Mouse (Mus musculus) E14TG2a.4 (cell line): ENCODE results near the gene Cbl.

Experiments
- H3K27me3 ChIP-seq: 2 replicates; pipeline ENCODE4 v1.6.1; 2014; ENCODE audit warnings: low read length, control low read depth; ENCODE audit not compliant: insufficient read depth
- H3K36me3 ChIP-seq: 2 replicates; pipeline ENCODE4 v1.6.1; 2014; ENCODE audit warnings: low read length, control low read depth; ENCODE audit not compliant: insufficient read depth
- H3K4me1 ChIP-seq: replicated peaks from 2 replicates; pipeline ENCODE4 v1.6.1; 2014; ENCODE audit warnings: low read depth, low read length, control low read depth
- H3K4me3 ChIP-seq: replicated peaks from 2 replicates; pipeline ENCODE4 v1.5.1; 2014; ENCODE audit warnings: mild to moderate bottlenecking, low read length
- H3K9me3 ChIP-seq: 2 replicates; pipeline ENCODE4 v1.6.1; 2014; ENCODE audit warnings: low read length, control low read depth
- CTCF ChIP-seq: conservative IDR thresholded peaks from 2 replicates; pipeline ENCODE4 v1.5.1; 2014; ENCODE audit warnings: low read length
- NANOG ChIP-seq: IDR thresholded peaks from 2 replicates; pipeline ENCODE4 v1.6.1; 2014; ENCODE audit warnings: borderline replicate concordance, low read length, mixed read lengths
- POU5F1 ChIP-seq: IDR thresholded peaks from 2 replicates; pipeline ENCODE4 v1.6.1; 2014; ENCODE audit warnings: low read length, borderline replicate concordance

The Cbl gene

GRCm38 (mm10) chr9:44233802-44234478, at the start of gene Cbl:
Gene Cbl, minus strand, starts transcription at chr9:44234049.
- H3K9me3 ChIP-seq: no peaks in the 10 kb centered on the region
- peaks cover 25% of the 10 kb centered on the region for H3K4me1 ChIP-seq
- H3K4me3 ChIP-seq: peak within 1 kb of the TSS; percentile 95
- TF ChIP-seq CTCF (peak; percentile 72), NANOG (no peak)
- H3K27me3 ChIP-seq: no peaks in the 10 kb centered on the region
- 0 out of 2 replicates have a peak, but pooled peaks cover 1% of the 10 kb centered on the region for H3K36me3 ChIP-seq

- TF ChIP-seq NANOG (no peak), POU5F1 (no peak), CTCF (no peak)
Measured at GRCm38 (mm10) chr9:44283183-44283582, 49.3 kb upstream of the Cbl start.

GRCm38 (mm10) chr9:44269973-44270372, 36.1 kb upstream of the Cbl start:
- peaks cover 13% of the 10 kb centered on the region for H3K4me1 ChIP-seq
- peaks cover 32% of the 10 kb centered on the region for H3K27me3 ChIP-seq
- no peaks in the 10 kb centered on the region for H3K36me3 ChIP-seq
- 0 out of 2 replicates have a peak, but pooled peaks cover 4% of the 10 kb centered on the region for H3K9me3 ChIP-seq
- no peak overlapping the region for H3K4me3 ChIP-seq
- TF ChIP-seq NANOG (no peak), CTCF (no peak), POU5F1 (no peak)

More at GRCm38 (mm10) chr9:44283183-44283582, 49.3 kb upstream of the Cbl start:
- H3K36me3 ChIP-seq: no peaks in the 10 kb centered on the region
- H3K4me3 ChIP-seq: no peak overlapping the region
- H3K4me1 ChIP-seq: peaks cover 33% of the 10 kb centered on the region
- H3K9me3 ChIP-seq: no peaks in the 10 kb centered on the region
- H3K27me3 ChIP-seq: peaks cover 45% of the 10 kb centered on the region

DNA sequence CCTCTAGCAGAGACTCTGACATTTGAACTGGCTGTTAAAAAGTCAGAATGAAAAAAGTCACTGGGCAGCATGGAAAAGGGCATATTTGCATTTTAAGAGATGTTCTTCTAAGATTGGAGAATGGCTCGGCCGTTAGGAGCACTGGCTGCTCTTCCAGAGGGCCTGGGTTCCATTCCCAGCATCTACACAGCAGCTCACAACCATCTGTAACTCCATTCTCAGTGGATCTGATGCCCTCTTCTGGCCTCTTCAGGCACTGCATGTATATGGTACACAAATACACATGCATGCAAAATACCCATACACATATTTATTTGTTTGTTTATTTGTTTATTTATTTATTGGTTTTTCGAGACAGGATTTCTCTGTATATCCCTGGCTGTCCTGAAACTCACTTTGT, 35.2 kb upstream of the Cbl start:
- Histone ChIP-seq H3K36me3 (no peaks in the 10 kb centered on the region), H3K4me1 (peaks cover 20% of the 10 kb centered on the region), H3K27me3 (peaks cover 28% of the 10 kb centered on the region), H3K4me3 (no peak overlapping the region), H3K9me3 (0 out of 2 replicates have a peak, but pooled peaks cover 4% of the 10 kb centered on the region)
- no peak for TF ChIP-seq POU5F1
- peak; percentile 46 for TF ChIP-seq CTCF

DNA sequence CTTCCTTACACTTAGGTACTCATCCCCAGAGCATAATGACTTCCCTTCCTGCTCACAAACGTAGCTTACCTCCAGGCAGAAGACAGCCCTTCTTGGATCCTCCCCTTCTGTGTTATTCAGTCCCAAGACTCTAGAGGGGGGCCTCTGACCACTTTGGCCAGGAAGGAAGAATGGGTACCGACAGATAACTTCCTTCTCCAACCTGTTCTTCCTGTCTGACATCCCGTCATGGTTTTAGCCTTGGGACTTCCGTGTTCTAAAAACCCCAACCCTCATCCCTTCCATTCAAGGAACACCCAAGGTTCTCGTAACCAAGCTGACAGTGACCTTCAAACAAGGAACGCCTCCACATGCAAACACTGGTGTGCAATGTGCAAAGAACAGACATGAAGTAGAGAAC, 34.6 kb upstream of the Cbl start, which contains the start of gene Nlrx1:
Nlrx1 (minus strand) TSS at position 168 of the 400 bp plus-strand sequence.
- Histone ChIP-seq H3K4me3 (peak within 1 kb of the TSS; percentile 82), H3K36me3 (no peaks in the 10 kb centered on the region), H3K4me1 (peaks cover 27% of the 10 kb centered on the region)

DNA sequence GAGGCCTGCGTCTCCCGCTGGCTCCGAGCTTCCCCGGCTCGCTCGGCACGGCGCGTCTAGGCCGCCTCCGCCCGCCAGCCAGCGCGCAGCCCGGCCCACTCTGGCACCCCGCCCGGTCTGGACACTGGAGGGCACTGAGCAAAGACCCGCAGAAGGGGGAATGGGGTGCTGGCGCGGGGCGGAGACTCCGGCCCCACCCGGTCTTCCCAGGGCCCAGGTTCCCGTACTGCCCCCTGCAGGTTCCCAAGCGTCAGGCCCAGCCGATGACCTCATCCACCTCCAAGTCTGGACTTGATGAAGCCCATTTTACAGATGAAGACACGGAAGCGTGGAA, 34.1 kb upstream of the Cbl start:
- H3K36me3 ChIP-seq: no peaks in the 10 kb centered on the region
- peak overlapping the region; percentile 82 for H3K4me3 ChIP-seq
- no peak for TF ChIP-seq POU5F1
- TF ChIP-seq CTCF: peak; percentile 51
- 0 out of 2 replicates have a peak, but pooled peaks cover 4% of the 10 kb centered on the region for H3K9me3 ChIP-seq
- H3K4me1 ChIP-seq: peaks cover 29% of the 10 kb centered on the region
- peaks cover 21% of the 10 kb centered on the region for H3K27me3 ChIP-seq

More for the DNA sequence above, 34.6 kb upstream of the Cbl start, which contains the start of gene Nlrx1:
- Histone ChIP-seq H3K27me3 (peaks cover 24% of the 10 kb centered on the region), H3K9me3 (0 out of 2 replicates have a peak, but pooled peaks cover 4% of the 10 kb centered on the region)
- TF ChIP-seq NANOG (no peak), CTCF (no peak), POU5F1 (no peak)

- H3K4me1 ChIP-seq: peaks cover 33% of the 10 kb centered on the region
- peaks cover 23% of the 10 kb centered on the region for H3K27me3 ChIP-seq
- no peaks in the 10 kb centered on the region for H3K36me3 ChIP-seq
- H3K4me3 ChIP-seq: peak overlapping the region; percentile 82
- 0 out of 2 replicates have a peak, but pooled peaks cover 4% of the 10 kb centered on the region for H3K9me3 ChIP-seq
- TF ChIP-seq POU5F1: no peak
Measured at GRCm38 (mm10) chr9:44267319-44268026, 33.6 kb upstream of the Cbl start.

GRCm38 (mm10) chr9:44266478-44267226, 32.8 kb upstream of the Cbl start:
- Histone ChIP-seq H3K36me3 (no peaks in the 10 kb centered on the region), H3K4me3 (no peak overlapping the region; the same call in 1 of the 2 replicates), H3K9me3 (0 out of 2 replicates have a peak, but pooled peaks cover 4% of the 10 kb centered on the region), H3K27me3 (peaks cover 23% of the 10 kb centered on the region), H3K4me1 (peaks cover 39% of the 10 kb centered on the region)
- TF ChIP-seq POU5F1: no peak
- TF ChIP-seq CTCF: no peak
- TF ChIP-seq NANOG: no peak
